Mouse (Mus musculus): ENCODE results near the gene Mea1. TPM values are rescaled to one million over a fixed set of nuclear protein-coding genes. Genes with fewer than 3 reads are reported as not detected.

Gene Mea1
- total RNA-seq, 2 experiments from 2014 or later = 114 to 122 TPM

DNA sequence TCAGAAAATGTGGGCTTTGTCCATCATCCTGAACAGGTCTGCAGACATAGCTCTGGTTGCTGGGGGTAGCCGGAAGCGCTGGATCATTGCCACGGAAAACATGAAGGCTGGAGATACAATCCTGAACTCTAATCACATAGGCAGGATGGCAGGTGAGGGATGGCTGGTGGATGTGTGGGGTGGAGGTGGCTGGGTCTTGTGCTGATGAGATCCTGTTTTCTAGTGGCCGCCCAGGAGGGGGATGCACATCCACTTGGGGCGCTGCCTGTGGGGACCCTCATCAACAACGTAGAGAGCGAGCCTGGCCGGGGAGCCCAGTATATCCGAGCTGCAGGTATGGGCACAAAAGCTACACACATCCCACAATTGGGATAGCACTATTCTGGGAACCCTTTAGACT, 30.2 kb upstream of the Mea1 start:
- no peak overlapping the region for H3K27ac ChIP-seq
- no peak for DNase-seq (ENCODE audit: extremely low spot score in 1 of 2, low spot score in 2 of 2)
- intact Hi-C loops (cut with DNase I) = loop anchor here (10.0 kb wide), 1 partner anchor 94 kb away; the partner anchor contains the start of gene Srf
- H3K4me3 ChIP-seq = no peak overlapping the region
- TF ChIP-seq CTCF (IDR thresholded peaks at IDR 0.05) = no peak

DNA sequence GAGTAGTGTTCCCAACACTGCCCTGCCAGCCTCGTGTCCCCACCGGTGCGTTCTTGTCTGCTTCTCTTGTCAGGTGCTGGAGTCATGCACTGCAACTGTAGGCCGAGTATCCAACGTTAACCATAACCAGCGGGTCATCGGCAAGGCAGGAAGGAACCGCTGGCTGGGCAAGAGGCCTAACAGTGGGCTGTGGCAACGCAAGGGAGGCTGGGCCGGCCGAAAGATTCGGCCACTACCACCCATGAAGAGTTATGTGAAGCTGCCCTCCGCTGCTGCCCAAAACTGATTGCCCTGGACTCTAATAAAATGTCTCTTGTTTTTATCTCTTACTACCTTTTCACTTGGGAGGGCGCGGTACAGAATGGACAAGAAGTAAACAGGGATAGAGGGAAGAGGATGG, 28.8 kb upstream of the Mea1 start:
- no peak for DNase-seq (ENCODE audit: extremely low spot score in 1 of 2, low spot score in 2 of 2)
- Histone ChIP-seq H3K4me3 (peak overlapping the region; percentile 68), H3K27ac (peak overlapping the region; percentile 88)
- TF ChIP-seq CTCF (IDR thresholded peaks at IDR 0.05) = no peak
- intact Hi-C loops (cut with DNase I) = loop anchor here (2.0 to 10.0 kb wide), 2 partner anchors 25 to 95 kb away; partner anchors contain the start of genes Rrp36 and Srf

GRCm38 (mm10) chr17:46650232-46651031, 28.2 kb upstream of the Mea1 start, which contains the start of gene Cul7:
Cul7 (plus strand) TSS chr17:46650337.
- H3K4me3 ChIP-seq = peak within 1 kb of the TSS; percentile 68
- H3K27ac ChIP-seq = peak within 1 kb of the TSS; percentile 88
- DNase-seq (ENCODE audit: extremely low spot score in 1 of 2, low spot score in 2 of 2) = peak; percentile 90 to 91
- intact Hi-C loops (cut with DNase I) = loop anchor here (2.0 kb wide), 1 partner anchor 24 kb away; the partner anchor contains the start of gene Rrp36
- TF ChIP-seq CTCF (IDR thresholded peaks at IDR 0.05) = no peak; the same call in 1 of the 2 replicates

GRCm38 (mm10) chr17:46651292-46651691, 27.3 kb upstream of the Mea1 start:
- intact Hi-C loops (cut with DNase I) = loop anchor here (2.0 kb wide), 1 partner anchor 24 kb away; the partner anchor contains the start of gene Rrp36
- TF ChIP-seq CTCF (IDR thresholded peaks at IDR 0.05) = no peak
- no peak for DNase-seq (ENCODE audit: extremely low spot score in 1 of 2, low spot score in 2 of 2)
- H3K27ac ChIP-seq = no peak overlapping the region
- H3K4me3 ChIP-seq = peak overlapping the region; percentile 68

DNA sequence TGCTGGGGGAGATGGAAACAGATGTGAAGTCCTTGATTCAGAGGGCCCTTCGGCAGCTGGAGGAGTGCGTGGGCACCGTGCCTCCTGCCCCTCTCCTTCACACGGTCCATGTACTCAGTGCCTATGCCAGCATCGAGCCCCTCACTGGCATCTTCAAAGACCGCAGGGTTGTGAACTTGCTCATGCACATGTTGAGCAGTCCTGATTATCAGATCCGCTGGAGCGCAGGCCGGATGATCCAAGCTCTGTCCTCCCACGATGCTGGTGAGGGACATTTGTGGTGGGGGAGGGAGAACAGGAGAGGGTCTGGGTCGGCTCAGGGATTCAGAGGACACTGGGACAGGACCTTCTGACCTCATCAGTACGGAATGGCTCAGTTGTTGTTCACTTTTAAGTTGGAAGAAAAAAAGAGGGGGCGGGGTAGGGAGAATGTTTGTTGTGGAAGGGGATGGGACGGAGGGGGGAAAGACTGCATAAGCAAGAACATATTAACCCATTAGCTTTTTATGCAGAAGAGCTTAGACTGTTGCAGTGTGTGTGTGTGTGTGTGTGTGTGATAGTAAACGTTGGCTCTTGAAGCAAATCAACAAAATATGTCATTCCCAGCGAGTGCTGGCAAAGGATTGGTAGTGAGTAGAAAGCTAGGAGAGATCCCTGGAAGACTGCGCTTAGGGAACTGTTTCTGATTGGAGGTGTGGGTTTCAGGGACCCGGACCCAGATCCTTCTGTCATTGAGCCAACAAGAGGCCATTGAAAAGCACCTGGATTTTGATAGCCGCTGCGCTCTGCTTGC, 26.6 kb upstream of the Mea1 start:
- TF ChIP-seq CTCF (IDR thresholded peaks at IDR 0.05) = no peak
- no peak for DNase-seq (ENCODE audit: extremely low spot score in 1 of 2, low spot score in 2 of 2)
- H3K27ac ChIP-seq = no peak overlapping the region
- H3K4me3 ChIP-seq = no peak overlapping the region
- intact Hi-C loops (cut with DNase I) = loop anchor here (2.0 kb wide), 1 partner anchor 23 kb away; the partner anchor contains the start of gene Rrp36

DNA sequence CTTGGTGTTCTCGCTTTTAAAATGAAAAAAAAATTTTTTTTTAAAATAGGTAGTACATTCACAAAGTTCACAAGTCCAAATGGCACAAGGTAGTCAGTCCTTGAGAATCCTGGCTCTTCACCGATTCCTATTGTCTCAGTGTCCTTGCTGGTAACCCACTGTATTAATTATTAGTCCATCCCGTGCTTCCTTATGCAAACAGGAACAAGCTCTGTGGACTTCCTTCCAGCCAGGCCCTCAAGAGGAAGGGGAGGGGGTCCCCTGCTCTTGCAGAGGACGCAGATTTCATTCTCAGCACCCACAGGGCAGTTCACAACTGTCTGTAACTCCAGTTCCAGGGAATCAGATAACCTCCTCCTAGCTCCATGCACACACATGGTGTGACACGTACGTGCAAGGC, 22.5 kb upstream of the Mea1 start:
- Histone ChIP-seq H3K4me3 (no peak overlapping the region), H3K27ac (no peak overlapping the region)
- no peak for TF ChIP-seq CTCF (IDR thresholded peaks at IDR 0.05)
- DNase-seq (ENCODE audit: extremely low spot score in 1 of 2, low spot score in 2 of 2) = no peak
- intact Hi-C loops (cut with DNase I) = no loop called here

- Histone ChIP-seq H3K4me3 (no peak overlapping the region), H3K27ac (no peak overlapping the region)
- no peak for TF ChIP-seq CTCF (IDR thresholded peaks at IDR 0.05)
- intact Hi-C loops (cut with DNase I) = no loop called here
- DNase-seq (ENCODE audit: extremely low spot score in 1 of 2, low spot score in 2 of 2) = no peak
Observed at GRCm38 (mm10) chr17:46661351-46661750, 17.2 kb upstream of the Mea1 start.

DNA sequence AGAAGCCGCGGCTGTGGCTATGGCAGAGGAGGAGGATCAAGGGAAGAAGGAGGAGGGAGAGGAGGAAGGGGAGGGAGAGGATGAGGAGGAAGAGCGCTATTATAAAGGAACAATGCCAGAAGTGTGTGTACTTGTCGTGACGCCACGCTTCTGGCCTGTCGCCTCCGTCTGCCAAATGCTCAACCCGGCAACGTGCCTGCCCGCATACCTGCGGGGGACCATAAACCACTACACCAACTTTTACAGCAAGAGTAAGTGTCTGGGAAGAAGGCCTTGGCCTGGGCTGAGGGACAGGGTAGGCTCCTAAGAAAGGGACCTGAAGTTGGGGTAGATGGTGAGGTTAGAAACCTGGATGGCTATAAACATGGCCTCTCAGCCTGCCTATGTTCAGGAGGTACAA, 16.6 kb upstream of the Mea1 start:
- intact Hi-C loops (cut with DNase I) = no loop called here
- H3K4me3 ChIP-seq = no peak overlapping the region
- TF ChIP-seq CTCF (IDR thresholded peaks at IDR 0.05) = no peak
- no peak for DNase-seq (ENCODE audit: extremely low spot score in 1 of 2, low spot score in 2 of 2)
- no peak overlapping the region for H3K27ac ChIP-seq

GRCm38 (mm10) chr17:46662730-46663129, 15.9 kb upstream of the Mea1 start:
- TF ChIP-seq CTCF (IDR thresholded peaks at IDR 0.05) = no peak
- Histone ChIP-seq H3K27ac (no peak overlapping the region), H3K4me3 (no peak overlapping the region)
- DNase-seq (ENCODE audit: extremely low spot score in 1 of 2, low spot score in 2 of 2) = no peak
- intact Hi-C loops (cut with DNase I) = no loop called here

GRCm38 (mm10) chr17:46667712-46668111, 10.9 kb upstream of the Mea1 start:
- TF ChIP-seq CTCF (IDR thresholded peaks at IDR 0.05) = no peak
- no peak overlapping the region for H3K27ac ChIP-seq
- DNase-seq (ENCODE audit: extremely low spot score in 1 of 2, low spot score in 2 of 2) = no peak
- no peak overlapping the region for H3K4me3 ChIP-seq
- intact Hi-C loops (cut with DNase I) = no loop called here

GRCm38 (mm10) chr17:46669911-46670310, 8.7 kb upstream of the Mea1 start:
- TF ChIP-seq CTCF (IDR thresholded peaks at IDR 0.05) = no peak
- no peak overlapping the region for H3K27ac ChIP-seq
- no peak overlapping the region for H3K4me3 ChIP-seq
- intact Hi-C loops (cut with DNase I) = no loop called here
- DNase-seq (ENCODE audit: extremely low spot score in 1 of 2, low spot score in 2 of 2) = no peak
